Mouse (Mus musculus) lung, adult 18-20 months (tissue): ENCODE measurements around the gene Abcc5.
"Not testable (repeated sequence)": the region's sequence is repeated elsewhere in the genome, so short reads cannot be mapped to it uniquely, and the experiment has no call there.

ENCODE experiments used
- DNase-seq, 2 experiments: peaks; one replicate each; pipeline ENCODE4 v3.0.0; 2022; ENCODE audit warnings: mixed read lengths in 2 of 2

The Abcc5 gene

GRCm38 (mm10) chr16:20422938-20423730 is 3.1 kb downstream of the Abcc5 start:
- no peak for DNase-seq

DNA sequence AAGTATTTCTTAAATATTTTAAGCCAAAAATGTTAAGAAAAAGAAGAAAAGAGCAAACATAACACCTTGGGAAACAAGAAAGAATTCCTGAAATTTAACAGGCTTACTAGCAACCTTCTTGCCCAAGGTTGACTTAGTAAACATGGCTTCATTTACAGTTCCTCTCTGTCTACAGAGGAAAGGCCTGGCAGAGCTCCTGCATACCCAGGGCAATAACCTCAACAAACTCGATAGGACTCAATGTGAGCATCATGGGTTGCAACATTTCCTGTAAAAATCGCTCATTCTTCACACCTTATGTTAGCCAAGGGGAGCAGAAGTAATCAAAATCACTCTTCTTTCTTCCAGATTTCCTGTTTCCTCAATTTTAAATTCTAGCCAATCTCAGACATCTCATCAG is 8.1 kb downstream of the Abcc5 start:
- DNase-seq, result no peak

- no peak for DNase-seq
Observed at GRCm38 (mm10) chr16:20416262-20416661, 9.9 kb downstream of the Abcc5 start.

- DNase-seq, result no peak
Observed at GRCm38 (mm10) chr16:20415804-20416203, 10.4 kb downstream of the Abcc5 start.

GRCm38 (mm10) chr16:20415211-20415610 is 11.0 kb downstream of the Abcc5 start:
- DNase-seq, result no peak

GRCm38 (mm10) chr16:20413870-20414331 is 12.3 kb downstream of the Abcc5 start:
- DNase-seq, result peak; percentile 56 to 76

- no peak for DNase-seq
Observed at GRCm38 (mm10) chr16:20411958-20412570, 14.1 kb downstream of the Abcc5 start.

GRCm38 (mm10) chr16:20405335-20405734 is 20.9 kb downstream of the Abcc5 start:
- DNase-seq, result no peak

DNA sequence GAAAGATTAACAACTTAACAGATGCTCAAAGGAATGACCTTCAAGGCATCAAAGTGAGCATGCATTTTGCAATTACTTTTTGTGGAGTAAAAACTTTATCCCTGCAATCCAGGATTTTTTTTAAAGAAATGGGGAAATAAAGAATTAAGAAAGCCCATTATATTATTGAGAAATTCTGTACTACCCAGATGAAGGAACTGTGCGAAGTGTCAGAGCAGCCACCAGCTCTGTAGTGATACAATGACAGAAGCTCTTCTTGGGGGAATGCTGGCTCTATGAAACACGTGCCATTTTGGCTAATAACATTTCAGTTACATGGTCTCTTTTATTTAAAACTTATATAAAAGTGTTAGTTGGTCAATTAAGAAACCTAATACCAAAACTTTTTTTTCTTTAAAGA is 22.9 kb downstream of the Abcc5 start:
- no peak for DNase-seq

DNA sequence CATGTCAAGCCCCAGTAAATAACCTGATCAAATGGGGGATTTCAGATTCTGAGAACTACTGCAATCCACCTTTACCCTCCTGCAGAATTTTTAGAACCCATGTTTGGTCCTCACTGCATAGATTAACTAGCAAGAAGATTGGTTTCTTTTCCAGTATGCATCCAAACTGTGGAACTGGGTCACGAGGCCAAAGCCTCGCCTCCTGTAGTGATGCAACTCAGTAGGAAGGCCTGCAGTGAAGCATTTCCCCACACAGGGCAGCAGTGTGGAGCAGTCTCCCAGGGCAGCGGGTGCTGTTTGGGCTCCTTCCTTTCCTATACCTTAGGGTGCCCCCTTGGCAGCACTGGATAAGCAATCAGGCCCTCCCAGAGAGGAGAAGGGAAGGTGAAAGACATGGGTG is 24.6 kb downstream of the Abcc5 start:
- peak; percentile 35 to 42 for DNase-seq

GRCm38 (mm10) chr16:20400707-20401591 is 25.2 kb downstream of the Abcc5 start:
- no peak for DNase-seq

GRCm38 (mm10) chr16:20396851-20397250 is 29.3 kb downstream of the Abcc5 start:
- DNase-seq, result no peak

DNA sequence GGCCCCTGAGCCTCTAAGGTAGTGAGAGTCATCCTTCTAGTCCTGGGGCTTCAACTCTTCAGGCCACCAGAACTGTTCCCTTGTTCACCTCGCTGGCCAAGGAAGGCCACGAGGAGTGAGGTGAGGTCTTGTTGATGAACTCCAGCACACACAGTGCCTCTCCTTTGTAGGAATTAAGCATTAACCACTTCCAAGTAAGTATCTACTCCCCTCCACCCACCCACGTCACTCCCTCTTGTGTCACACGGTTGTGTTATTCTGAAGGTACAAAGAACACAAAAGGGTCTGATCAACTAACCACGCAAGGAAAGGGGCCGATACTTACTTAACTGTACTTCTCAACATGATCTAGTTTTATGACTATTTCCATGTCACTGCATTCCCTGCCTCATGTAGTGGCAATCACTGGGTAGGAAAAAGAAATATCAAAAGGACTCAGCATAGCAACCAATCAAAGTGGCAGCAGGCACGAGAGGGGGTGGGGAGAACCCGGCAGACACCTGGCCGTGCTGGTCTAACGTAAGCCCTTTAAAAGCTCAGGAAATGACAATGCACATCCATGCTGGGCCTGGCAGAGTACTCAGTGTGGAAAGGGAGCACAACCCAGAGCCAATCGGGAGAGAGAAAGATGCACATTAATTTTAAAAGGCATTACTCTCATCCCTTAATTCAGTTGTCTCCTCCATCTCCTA is 30.8 kb downstream of the Abcc5 start:
- DNase-seq, result no peak

- peak in 1 of 2 experiments; percentile 44 for DNase-seq
Observed at GRCm38 (mm10) chr16:20391753-20392152, 34.4 kb downstream of the Abcc5 start.

DNA sequence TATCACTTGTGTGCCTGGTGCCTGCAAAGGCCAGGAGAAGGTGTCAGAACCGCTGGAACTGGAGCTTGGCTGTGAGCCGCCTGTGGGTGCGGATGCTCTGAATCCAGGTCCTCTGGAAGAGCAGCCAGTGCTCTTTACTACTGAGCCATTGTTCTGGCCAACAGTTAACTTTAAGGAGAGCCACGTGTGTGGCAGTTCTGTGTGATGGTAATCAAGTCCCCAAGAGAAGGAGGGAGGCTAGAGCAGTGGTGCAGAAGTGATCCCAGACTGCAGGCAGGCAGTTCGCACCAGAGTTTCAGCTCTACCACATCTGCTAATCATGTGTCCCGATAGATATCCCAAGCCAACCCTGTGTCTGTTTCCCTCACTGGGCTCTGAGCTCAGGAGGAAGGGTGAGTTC is 36.0 kb downstream of the Abcc5 start:
- DNase-seq, result no peak

DNA sequence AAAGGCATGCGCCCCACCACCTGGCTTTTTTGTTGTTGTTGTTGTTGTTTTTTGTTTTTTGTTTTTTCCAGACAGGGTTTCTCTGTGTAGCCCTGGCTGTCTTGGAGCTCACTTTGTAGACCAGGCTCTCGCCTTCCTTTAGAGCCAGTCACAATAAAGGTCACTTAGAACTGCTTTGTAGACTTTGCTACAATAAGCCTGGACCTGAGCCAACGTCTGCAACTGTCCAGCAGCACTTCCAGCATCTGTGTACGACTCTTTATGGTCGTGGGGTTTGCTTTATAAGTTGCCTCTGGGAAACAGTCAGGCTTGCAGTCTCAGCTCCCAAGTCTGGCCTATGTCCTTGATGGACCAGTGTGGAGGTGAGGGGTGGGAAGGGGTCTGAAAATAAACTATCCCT is 45.2 kb downstream of the Abcc5 start:
- no peak for DNase-seq

GRCm38 (mm10) chr16:20375341-20375740 is 50.9 kb downstream of the Abcc5 start:
- no peak for DNase-seq

GRCm38 (mm10) chr16:20371731-20372130 is 54.5 kb downstream of the Abcc5 start:
- DNase-seq, result no peak

- no peak for DNase-seq
Observed at GRCm38 (mm10) chr16:20368221-20368620, 58.0 kb downstream of the Abcc5 start.

DNA sequence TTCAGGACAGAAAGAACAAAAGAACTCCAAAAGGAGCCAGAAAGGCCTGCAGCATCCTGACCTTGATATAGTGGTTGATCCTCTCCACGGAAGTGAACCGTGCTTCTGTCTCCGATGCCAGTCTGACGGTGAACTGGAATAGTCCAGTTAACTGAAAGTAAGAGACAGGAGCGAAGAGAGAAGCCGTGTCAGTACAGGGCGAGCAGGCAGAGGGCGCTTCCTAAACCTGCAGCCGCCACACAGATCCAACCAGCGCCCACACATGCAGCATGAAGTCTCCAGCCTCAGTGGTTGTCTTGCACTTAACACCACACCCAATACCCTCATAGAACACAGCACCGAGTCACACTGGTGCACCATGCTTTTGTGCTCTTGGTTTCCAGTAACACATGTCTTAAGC is 64.1 kb downstream of the Abcc5 start:
- no peak for DNase-seq

- not testable (repeated sequence) for DNase-seq
Observed at GRCm38 (mm10) chr16:20361496-20361895, 64.7 kb downstream of the Abcc5 start.

- peak in 1 of 2 experiments; percentile 14 for DNase-seq
Observed at GRCm38 (mm10) chr16:20359643-20360295, 66.4 kb downstream of the Abcc5 start.
